Mouse (Mus musculus) cerebellum, postnatal 36 days (tissue): ENCODE results near the gene Slc9a3r2.
"Not testable (repeated sequence)": the region's sequence is repeated elsewhere in the genome, so short reads cannot be mapped to it uniquely, and the experiment has no call there.

ENCODE experiments used
- DNase-seq, 2 experiments: peaks; one replicate each; pipeline ENCODE4 v3.0.0; 2021 to 2022; ENCODE audit warnings: mixed read lengths in 2 of 2

The Slc9a3r2 gene

GRCm38 (mm10) chr17:24650070-24650616 lies at the start of gene Slc9a3r2:
TSS of gene Slc9a3r2 (minus strand) at chr17:24650327.
- peak; percentile 74 to 76 for DNase-seq

DNA sequence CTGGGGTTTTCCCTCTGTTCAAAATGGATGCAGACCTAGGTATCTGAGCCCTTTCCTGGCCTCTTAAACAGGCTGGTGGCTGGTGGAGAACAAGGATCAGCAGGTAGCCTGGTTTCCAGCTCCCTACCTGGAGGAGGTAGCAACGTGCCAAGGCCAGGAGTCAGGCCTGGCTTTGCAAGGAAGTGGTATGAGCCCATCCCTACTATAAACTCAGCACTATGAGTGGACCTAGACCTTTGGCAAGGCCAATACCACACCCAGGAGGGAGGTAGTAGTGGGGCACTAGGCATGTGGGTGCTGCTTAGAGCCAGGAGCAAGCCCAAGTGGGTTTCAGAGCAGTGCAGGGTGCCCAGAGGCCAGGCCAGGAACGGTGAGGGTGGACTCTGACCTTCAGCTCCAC lies 49.3 kb upstream of the Slc9a3r2 start:
- no peak for DNase-seq

GRCm38 (mm10) chr17:24698715-24699114 lies 48.6 kb upstream of the Slc9a3r2 start:
- DNase-seq: no peak

DNA sequence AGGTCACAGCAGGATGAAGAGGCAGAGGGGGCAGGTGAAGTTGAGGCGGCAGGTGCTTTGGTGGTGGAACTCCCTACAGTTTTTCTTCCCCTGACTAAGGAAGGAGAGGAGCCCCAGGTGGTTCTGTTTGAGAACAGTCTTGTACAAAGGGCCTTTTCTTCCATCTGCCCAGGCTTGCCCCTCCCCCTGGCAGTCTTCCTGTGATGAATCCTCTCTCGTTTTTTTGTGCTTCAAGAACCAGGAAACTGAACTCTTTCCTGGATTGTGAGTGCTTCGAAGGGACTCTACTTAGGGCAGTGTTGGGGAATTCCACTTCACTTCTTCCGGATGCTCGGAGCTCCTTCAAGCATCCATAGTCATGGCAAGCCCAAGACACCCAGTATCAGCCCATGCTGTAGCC lies 47.9 kb upstream of the Slc9a3r2 start:
- DNase-seq: no peak

- peak; percentile 78 to 90 for DNase-seq
Observed at GRCm38 (mm10) chr17:24696011-24696697, 46.0 kb upstream of the Slc9a3r2 start, which contains the start of the genes Gfer and Noxo1. TSS of gene Gfer (minus strand) at chr17:24696156. TSS of gene Noxo1 (plus strand) at chr17:24696234.

DNA sequence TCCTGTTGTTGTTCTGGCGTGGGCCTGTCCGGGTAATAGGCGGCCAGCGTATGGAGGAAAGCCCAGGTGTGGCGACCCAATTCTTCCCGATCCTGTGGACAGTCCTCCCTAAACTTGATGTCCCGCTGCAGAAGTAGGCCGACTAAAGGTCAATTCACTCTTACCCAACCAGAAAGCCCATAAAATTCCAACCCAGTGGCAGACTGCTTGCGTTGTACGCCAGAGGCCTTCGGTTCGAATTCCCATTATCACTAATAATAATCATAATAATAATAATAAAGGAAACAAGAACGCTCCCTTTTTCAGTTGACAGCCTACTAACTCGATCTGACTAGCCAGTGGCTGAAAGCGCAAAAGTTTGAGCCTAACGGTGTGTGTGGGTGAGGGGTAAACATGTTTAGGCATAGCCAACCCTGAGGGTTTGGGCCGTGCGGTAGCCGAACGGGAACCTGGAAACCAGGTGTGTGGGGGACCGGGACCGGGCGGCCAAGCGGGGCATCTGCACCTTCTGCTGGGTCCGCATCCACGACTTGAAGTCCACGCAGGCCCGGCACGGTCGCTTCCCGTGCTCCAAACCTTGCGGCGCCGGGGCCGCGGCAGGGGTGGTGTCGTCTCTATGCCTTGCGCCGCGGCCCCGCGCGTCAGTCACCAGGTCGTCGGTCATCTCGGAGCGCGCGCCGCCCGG lies 45.3 kb upstream of the Slc9a3r2 start:
- DNase-seq: no peak

DNA sequence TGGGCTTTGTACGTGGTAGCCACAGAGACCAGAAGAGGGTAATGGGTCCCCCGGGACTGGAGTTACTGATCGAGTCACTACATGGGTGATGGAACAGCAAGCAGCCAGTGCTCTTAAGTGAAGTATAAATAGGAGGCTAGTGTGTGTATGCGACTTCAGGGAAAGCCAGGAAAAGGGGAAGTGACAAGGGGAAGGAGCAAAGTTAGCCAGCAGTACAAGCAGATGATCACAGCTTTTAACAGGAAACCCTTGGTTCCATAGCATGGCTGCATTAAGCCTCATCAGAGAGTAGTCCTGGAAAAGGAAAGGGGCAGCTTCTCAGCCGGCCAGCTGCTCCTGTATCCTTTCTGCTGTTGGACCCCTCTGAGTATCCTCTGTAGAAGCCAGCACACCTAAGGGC lies 42.3 kb upstream of the Slc9a3r2 start:
- no peak for DNase-seq

DNA sequence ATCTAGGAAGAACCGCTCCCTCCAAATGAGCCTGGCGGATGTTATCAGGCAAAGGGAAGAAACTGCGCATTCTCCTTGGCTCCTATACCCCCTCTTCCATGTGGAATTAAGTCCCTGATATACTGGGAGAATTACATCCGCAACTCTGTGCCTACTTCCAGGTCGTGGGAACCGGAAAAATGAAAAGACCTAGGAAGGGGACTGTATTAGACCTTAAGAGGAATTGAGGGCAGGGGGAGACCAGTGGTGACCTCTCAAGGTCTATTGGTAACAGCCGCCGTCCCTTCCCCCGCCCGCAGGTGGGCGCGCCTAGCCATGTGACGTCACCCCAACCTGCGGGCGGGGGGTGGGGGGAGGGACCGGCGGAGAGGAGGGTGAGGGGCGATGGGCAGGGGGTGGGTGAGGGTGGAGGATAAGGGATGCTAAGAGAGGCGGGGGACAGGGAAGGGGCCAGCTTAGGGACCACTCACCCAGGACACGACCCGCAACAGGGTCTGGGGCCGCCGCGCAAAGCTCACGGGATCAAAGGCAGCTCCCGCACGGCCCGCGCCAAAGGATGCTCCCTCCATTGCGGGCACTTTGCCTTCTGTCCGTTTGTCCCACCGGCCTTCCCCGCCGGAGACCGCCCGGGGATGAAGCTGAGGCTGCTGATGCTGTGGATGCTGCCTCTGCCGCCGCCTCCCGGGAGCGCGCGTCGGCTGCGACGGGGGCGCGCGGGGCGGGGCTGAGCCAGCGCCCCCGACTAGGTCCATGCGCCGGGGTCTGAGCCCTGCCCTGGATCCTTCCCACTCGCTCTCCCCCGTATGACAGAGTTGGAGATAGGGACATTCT lies 39.3 kb upstream of the Slc9a3r2 start, which contains the start of gene Syngr3:
Gene Syngr3, minus strand, starts transcription at position 705 of the 831 bp plus-strand sequence.
- DNase-seq: peak; percentile 60 to 64

DNA sequence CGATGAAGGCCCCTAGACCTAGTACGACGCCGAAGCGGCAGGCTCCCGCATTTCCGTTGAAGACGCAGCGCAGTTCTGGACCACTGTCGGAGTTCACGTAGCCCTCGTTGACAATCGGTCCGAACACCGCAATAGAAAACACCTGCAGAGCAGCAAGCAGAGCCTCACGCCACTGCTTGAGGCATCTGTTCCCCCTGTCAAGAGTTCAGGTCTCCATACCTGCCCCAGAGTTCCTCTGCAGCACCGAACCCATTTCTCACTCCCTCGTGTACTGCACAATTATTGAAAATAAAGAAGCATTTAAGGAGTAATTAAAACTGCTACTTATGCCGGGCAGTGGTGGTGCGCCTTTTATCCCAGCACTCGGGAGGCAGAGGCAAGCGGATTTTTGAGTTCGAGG lies 37.5 kb upstream of the Slc9a3r2 start:
- no peak for DNase-seq

DNA sequence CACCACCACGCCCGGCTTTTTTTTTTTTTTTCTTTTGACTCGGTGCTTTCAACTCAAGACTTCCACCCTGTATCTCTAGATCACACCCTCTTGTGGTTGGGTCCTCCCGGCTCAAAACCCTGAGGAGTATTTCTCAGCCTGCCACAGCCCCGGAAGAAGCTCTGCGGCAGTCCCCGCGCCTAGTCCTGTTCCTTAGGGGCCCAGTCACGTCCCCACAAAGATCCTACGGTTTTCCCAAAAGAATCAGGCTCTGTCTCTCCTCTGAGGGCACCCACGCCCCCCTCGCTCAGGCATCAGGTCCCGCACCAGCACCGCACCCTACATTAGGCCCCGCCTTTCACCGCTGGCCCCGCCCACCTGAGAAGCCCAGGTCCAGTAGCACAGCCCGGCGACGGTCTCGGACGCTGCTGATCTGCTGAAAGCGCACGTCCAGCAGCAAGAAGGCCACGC lies 37.0 kb upstream of the Slc9a3r2 start:
- peak; percentile 34 to 46 for DNase-seq

- DNase-seq: no peak
Observed at GRCm38 (mm10) chr17:24686514-24686913, 36.4 kb upstream of the Slc9a3r2 start.

DNA sequence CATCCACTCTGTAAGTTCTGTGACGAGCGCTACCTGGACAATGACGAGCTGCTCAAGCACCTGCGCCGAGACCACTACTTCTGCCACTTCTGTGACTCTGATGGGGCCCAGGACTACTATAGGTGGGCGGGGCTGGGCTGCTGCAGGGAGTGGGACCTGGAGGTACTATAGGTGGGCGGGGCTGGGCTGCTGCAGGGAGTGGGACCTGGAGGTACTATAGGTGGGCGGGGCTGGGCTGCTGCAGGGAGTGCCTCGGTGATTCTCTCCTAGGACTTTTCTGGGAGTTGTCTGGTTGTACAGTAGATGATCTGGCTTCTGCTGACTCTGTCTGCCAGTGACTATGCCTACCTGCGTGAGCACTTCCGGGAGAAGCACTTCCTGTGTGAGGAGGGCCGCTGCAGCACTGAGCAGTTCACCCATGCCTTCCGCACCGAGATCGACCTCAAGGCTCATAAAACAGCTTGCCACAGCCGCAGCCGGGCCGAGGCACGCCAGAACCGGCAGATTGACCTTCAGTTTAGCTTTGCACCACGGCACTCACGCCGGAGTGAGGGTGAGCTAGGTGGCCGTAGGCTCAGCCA lies 27.5 kb upstream of the Slc9a3r2 start:
- no peak for DNase-seq

- DNase-seq: no peak
Observed at GRCm38 (mm10) chr17:24676877-24677276, 26.8 kb upstream of the Slc9a3r2 start.

GRCm38 (mm10) chr17:24676187-24676586 lies 26.1 kb upstream of the Slc9a3r2 start:
- DNase-seq: peak; percentile 70 to 76

DNA sequence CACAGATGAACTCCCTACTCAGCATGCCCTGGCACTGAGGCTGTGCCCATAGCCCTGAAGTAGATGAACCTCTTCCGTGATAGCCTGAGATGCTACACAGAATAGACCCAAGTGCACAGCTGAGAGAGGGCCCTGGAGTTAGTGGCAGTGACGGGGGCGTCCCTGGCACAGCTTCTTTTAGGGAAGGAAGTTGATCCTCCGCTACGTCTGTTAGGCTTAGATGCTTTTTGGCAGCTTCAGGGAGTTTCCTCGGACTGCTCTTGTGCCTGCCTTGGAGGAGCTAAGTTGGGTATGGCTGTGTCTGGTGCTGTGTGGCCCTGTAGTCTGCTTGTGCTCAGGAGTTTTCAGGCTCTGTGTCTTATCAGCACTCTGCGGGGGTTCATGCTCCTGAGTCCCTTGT lies 24.1 kb upstream of the Slc9a3r2 start:
- DNase-seq: no peak

DNA sequence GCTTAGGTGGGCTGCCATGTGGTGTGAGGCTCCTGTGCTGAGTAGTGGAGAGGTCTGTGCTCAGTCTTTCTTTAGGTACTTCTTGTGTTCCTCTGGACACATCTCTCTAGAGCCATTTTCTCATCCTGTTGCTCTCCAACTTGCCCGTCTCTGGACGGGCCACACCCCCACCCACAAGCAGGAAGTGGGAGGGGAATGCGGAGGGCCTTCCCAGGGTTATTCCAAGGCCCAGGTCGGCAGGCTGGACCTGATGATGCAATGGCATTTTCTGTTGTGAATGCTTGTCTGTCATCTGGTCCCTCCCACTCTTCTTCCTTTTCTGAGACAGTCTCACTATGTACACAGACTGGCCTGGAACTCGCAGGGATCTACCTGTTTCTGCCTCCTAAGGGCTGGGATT lies 22.0 kb upstream of the Slc9a3r2 start:
- no peak for DNase-seq

DNA sequence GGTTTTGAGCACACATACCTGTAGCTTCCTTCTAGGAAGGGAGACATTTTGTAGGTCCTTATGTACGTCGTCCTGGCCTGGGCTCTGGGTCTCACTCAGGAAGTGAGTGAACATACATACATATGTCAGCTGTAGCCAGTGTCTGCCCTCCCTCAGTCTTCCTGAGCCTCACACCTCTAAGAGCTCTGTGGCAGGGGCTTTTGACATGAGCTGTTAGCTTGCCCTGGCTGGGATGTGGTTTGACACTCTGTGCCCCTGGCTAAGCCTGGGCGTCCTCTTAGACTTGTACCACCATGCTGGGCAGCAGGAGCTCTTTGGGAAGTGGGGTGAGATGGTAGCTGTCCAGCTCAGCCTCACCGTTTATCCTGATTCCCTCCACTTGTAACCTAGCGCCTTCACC lies 21.2 kb upstream of the Slc9a3r2 start:
- no peak for DNase-seq

DNA sequence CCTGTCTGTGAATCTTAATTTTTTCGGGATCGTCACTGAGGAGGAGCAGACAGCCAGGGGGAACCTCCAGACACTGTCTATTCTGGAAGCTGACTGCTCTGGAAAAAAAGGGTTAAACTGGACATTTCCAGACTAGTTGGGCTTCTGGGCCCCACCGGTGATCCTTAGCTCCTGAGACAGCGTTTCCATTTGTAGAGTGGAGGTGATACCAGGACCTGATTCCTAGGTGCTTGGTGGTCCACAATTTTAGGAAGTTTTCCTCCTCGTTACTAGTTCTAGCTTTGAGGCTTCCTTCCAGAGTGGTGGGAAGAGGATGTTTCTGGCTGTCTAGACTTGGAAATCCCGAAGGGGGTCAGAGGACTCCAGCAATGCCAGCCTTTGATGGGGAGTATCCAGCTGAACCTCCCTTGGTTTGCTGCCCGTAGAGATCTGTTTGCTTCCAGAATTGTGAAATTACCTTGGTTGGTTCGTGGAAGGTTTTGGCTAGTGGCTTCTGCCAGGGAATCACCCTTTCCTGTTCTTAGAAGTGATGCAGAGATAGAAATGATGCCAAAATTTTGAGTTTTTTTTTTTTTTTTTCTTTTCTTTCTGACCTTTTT lies 20.2 kb upstream of the Slc9a3r2 start:
- no peak for DNase-seq

DNA sequence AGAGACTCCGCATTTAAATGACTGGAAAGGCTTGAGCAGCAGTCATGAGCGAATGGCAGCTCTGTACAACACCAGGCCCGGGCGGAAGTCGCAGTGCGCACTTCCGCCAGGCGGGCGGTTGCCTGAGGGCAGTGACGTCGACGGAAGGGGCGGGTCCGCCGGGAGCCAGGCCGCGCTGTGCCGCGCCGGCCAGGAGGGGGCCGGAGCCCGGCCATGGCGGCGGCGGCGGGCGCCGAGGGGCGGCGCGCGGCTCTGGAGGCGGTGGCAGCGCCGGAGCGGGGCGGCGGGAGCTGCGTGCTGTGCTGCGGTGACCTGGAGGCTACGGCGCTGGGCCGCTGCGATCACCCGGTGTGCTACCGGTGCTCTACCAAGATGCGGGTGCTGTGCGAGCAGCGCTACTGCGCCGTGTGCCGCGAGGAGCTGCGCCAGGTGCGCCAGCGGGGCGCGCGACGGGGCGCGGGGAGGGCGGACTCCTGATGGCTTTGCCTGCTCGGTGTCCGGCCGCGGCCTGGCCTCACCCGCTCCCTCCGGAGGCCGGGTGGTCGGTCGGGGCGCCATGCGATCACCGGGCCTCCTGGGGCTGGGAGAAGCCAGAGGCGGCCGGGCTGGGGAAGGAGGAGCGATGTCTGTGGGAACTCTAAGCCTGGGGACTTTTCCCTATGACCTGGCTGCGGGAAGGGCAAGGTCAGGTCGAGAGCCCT lies 19.6 kb upstream of the Slc9a3r2 start, which contains the start of gene Zfp598:
Gene Zfp598, plus strand, starts transcription at position 143 of the 701 bp plus-strand sequence.
- peak; percentile 93 to 97 for DNase-seq

GRCm38 (mm10) chr17:24669214-24669544 lies 19.1 kb upstream of the Slc9a3r2 start:
- not testable (repeated sequence) for DNase-seq

- DNase-seq: peak; percentile 75 to 79
Observed at GRCm38 (mm10) chr17:24667416-24667815, 17.3 kb upstream of the Slc9a3r2 start.
